Mouse (Mus musculus) myocyte (in vitro differentiated cells): ENCODE data around the gene Slc12a8. TPM values are rescaled to one million over a fixed set of nuclear protein-coding genes. Genes with fewer than 3 reads are reported as not detected.

Source experiments
- H3K27me3 ChIP-seq: one replicate; pipeline ENCODE4 v1.6.1; 2011; ENCODE audit not compliant: control insufficient read depth, insufficient read depth, insufficient read length
- H3K36me3 ChIP-seq: one replicate; pipeline ENCODE4 v1.6.1; 2011; ENCODE audit not compliant: control insufficient read depth, insufficient read depth
- H3K4me2 ChIP-seq: one replicate; pipeline ENCODE4 v1.6.1; 2011; ENCODE audit warnings: low read depth, control low read depth
- H3K4me3 ChIP-seq: one replicate; pipeline ENCODE4 v1.5.1; 2011; ENCODE audit warnings: mild to moderate bottlenecking, control low read depth, moderate library complexity
- H3K79me2 ChIP-seq: one replicate; pipeline ENCODE4 v1.6.1; 2011; ENCODE audit not compliant: control insufficient read depth, insufficient read depth
- H3ac ChIP-seq: one replicate; pipeline ENCODE4 v1.6.1; 2011; ENCODE audit not compliant: control insufficient read depth, insufficient read length
- CEBPB ChIP-seq: IDR thresholded peaks from 2 replicates; pipeline ENCODE4 v1.6.1; 2011; ENCODE audit warnings: mild to moderate bottlenecking, moderate library complexity; ENCODE audit not compliant: poor library complexity, insufficient read depth, severe bottlenecking
- E2F4 ChIP-seq: IDR thresholded peaks from one replicate; pipeline ENCODE4 v1.6.1; 2011; ENCODE audit warnings: mild to moderate bottlenecking, control low read depth, moderate library complexity; ENCODE audit not compliant: insufficient read depth
- MAX ChIP-seq: IDR thresholded peaks from one replicate; pipeline ENCODE4 v1.6.1; 2011; ENCODE audit warnings: low read depth, mild to moderate bottlenecking, control low read depth
- MYOD1 ChIP-seq, 3 experiments: IDR thresholded peaks; one replicate each; pipeline ENCODE4 v1.6.1; 2011; ENCODE audit warnings: control low read depth in 2 of 3, low read depth in 2 of 3, mild to moderate bottlenecking in 2 of 3, moderate library complexity in 1 of 3; ENCODE audit not compliant: insufficient read length in 2 of 3, control insufficient read depth in 1 of 3
- MYOG ChIP-seq, 3 experiments: IDR thresholded peaks; one replicate each; pipeline ENCODE4 v1.6.1; 2011; ENCODE audit warnings: control low read depth in 2 of 3, low read depth in 2 of 3, mild to moderate bottlenecking in 2 of 3; ENCODE audit not compliant: insufficient read length in 2 of 3, control insufficient read depth in 1 of 3, insufficient read depth in 1 of 3
- POLR2A ChIP-seq: IDR thresholded peaks from one replicate; pipeline ENCODE4 v1.6.1; 2011; ENCODE audit warnings: low read depth, mild to moderate bottlenecking, control low read depth, moderate library complexity; ENCODE audit not compliant: insufficient read length
- POLR2AphosphoS2 ChIP-seq: IDR thresholded peaks from one replicate; pipeline ENCODE4 v1.6.1; 2011; ENCODE audit warnings: low read depth, control low read depth; ENCODE audit not compliant: insufficient read length
- REST ChIP-seq: IDR thresholded peaks from one replicate; pipeline ENCODE4 v1.6.1; 2011; ENCODE audit warnings: mild to moderate bottlenecking, control low read depth, moderate library complexity; ENCODE audit not compliant: insufficient read depth, insufficient read length
- SRF ChIP-seq: IDR thresholded peaks from one replicate; pipeline ENCODE4 v1.6.1; 2011; ENCODE audit warnings: low read depth; ENCODE audit not compliant: control insufficient read depth, insufficient read length
- TCF12 ChIP-seq: IDR thresholded peaks from one replicate; pipeline ENCODE4 v1.6.1; 2011; ENCODE audit warnings: mild to moderate bottlenecking, control low read depth; ENCODE audit not compliant: poor library complexity, insufficient read depth, severe bottlenecking
- TCF3 ChIP-seq: IDR thresholded peaks from one replicate; pipeline ENCODE4 v1.6.1; 2011; ENCODE audit warnings: low read depth, control low read depth; ENCODE audit not compliant: insufficient read length
- USF1 ChIP-seq: IDR thresholded peaks from one replicate; pipeline ENCODE4 v1.6.1; 2011; ENCODE audit warnings: low read depth, mild to moderate bottlenecking, control low read depth, moderate library complexity
- polyA plus RNA-seq: library from polyadenylated mRNA; unstranded; fragments of >200 nt; fragmentation: generic; extraction: Trizol; gene quantifications from one replicate; pipeline ENCODE4 v1.2.1, GENCODE M21; 2012; ENCODE audit warnings: missing spikeins

The Slc12a8 gene
- polyA plus RNA-seq, 1 experiment: 0.42 TPM

GRCm38 (mm10) chr16:33693553-33693952 is 176.4 kb downstream of the Slc12a8 start:
- Histone ChIP-seq H3K79me2 (peaks cover 66% of the 10 kb centered on the region), H3K4me3 (no peak overlapping the region), H3K27me3 (no peaks in the 10 kb centered on the region), H3ac (no peak overlapping the region), H3K36me3 (peaks cover 4% of the 10 kb centered on the region), H3K4me2 (no peak overlapping the region)
- TF ChIP-seq SRF: no peak
- TF ChIP-seq CEBPB: no peak
- TF ChIP-seq TCF12: no peak
- TF ChIP-seq E2F4: no peak
- TF ChIP-seq MAX: no peak
- no peak for TF ChIP-seq POLR2AphosphoS2
- TF ChIP-seq REST: no peak
- TF ChIP-seq MYOD1 (IDR thresholded peaks at IDR 0.05; ENCODE audit: control insufficient read depth in 1 of 3, insufficient read length in 2 of 3, low read depth in 2 of 3): no peak
- no peak for TF ChIP-seq USF1
- TF ChIP-seq TCF3: no peak
- no peak for TF ChIP-seq POLR2A
- no peak for TF ChIP-seq MYOG (IDR thresholded peaks at IDR 0.05; ENCODE audit: control insufficient read depth in 1 of 3, insufficient read depth in 1 of 3, insufficient read length in 2 of 3, low read depth in 2 of 3)

GRCm38 (mm10) chr16:33696811-33697575 is 179.9 kb downstream of the Slc12a8 start:
- Histone ChIP-seq H3ac (no peak overlapping the region), H3K27me3 (no peaks in the 10 kb centered on the region), H3K4me2 (no peak overlapping the region), H3K79me2 (peaks cover 39% of the 10 kb centered on the region), H3K4me3 (no peak overlapping the region), H3K36me3 (peaks cover 4% of the 10 kb centered on the region)
- TF ChIP-seq TCF3 (no peak), POLR2A (no peak), MAX (no peak), E2F4 (no peak)

GRCm38 (mm10) chr16:33697576-33698276 is 180.6 kb downstream of the Slc12a8 start:
- Histone ChIP-seq H3K27me3 (no peaks in the 10 kb centered on the region), H3K4me3 (no peak overlapping the region), H3K36me3 (peaks cover 4% of the 10 kb centered on the region), H3K79me2 (peaks cover 32% of the 10 kb centered on the region), H3ac (no peak overlapping the region), H3K4me2 (no peak overlapping the region)
- TF ChIP-seq MYOD1 (IDR thresholded peaks at IDR 0.05; ENCODE audit: control insufficient read depth in 1 of 3, insufficient read length in 2 of 3, low read depth in 2 of 3) (peak in 1 of 3 experiments; percentile 18), REST (no peak), TCF12 (no peak)

DNA sequence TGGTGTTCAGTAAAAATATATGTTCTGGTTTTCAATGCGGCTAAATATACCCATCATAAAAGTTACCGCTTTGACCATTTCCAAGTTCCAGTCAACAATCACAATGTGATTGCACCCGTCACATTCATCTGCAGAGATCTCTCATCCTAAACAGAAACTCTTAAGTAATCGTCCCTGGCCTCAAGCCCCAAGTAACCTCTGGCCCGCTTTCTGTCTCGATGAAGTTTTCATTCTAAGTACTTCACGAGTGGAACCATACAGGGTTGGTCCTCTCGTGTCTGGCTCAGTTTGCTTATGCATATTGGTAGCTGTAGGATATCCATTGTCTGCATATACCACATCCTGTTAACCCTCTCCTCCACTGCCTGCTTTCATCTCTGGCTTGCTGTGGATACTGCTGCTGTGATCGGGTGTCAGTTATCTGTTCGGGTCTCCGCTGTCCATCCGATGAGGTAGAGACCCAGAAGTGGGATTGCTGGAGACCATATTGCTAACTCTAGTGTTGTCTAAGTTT is 181.2 kb downstream of the Slc12a8 start:
- peaks cover 4% of the 10 kb centered on the region for H3K36me3 ChIP-seq

DNA sequence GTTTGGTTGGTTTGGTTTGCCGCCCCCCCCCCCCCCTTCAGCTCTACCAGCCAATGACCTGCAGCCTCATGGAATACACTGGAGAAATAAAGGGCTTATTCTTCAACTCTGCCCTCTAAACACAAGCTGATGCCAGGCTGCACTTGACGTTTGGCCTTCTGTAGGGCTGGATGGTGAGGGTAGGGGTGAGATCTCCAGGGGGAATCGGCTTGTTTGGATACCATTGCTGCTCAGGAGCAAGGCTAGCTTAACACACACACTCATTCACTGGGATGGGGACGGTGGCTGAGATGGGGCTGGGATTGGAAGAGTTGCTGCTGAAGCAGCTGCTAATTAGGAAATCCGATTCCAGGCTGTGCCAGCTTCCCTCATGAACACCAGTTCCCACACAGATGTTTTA is 183.5 kb downstream of the Slc12a8 start:
- Histone ChIP-seq H3K79me2 (peaks cover 40% of the 10 kb centered on the region), H3K27me3 (no peaks in the 10 kb centered on the region), H3ac (no peak overlapping the region), H3K36me3 (peaks cover 7% of the 10 kb centered on the region), H3K4me2 (no peak overlapping the region), H3K4me3 (no peak overlapping the region)
- no peak for TF ChIP-seq REST
- no peak for TF ChIP-seq SRF
- TF ChIP-seq CEBPB: no peak
- no peak for TF ChIP-seq TCF3
- no peak for TF ChIP-seq POLR2A
- TF ChIP-seq MAX: no peak

More for the DNA sequence above, 181.2 kb downstream of the Slc12a8 start:
- no peak overlapping the region for H3K4me2 ChIP-seq
- H3ac ChIP-seq: no peak overlapping the region
- TF ChIP-seq REST (no peak), POLR2A (no peak), POLR2AphosphoS2 (no peak), MYOD1 (IDR thresholded peaks at IDR 0.05; ENCODE audit: control insufficient read depth in 1 of 3, insufficient read length in 2 of 3, low read depth in 2 of 3) (no peak), TCF12 (no peak), SRF (no peak), USF1 (no peak)
- H3K4me3 ChIP-seq: no peak overlapping the region
- no peaks in the 10 kb centered on the region for H3K27me3 ChIP-seq
- peaks cover 32% of the 10 kb centered on the region for H3K79me2 ChIP-seq
